Mouse (Mus musculus) cerebellum, adult 11 months (tissue): Measurements from ENCODE around the gene Sppl3.
"Not testable (repeated sequence)": the region's sequence is repeated elsewhere in the genome, so short reads cannot be mapped to it uniquely, and the experiment has no call there.

Source experiments
- DNase-seq: peaks from one replicate; pipeline ENCODE4 v3.0.0; 2022

Sppl3 gene

DNA sequence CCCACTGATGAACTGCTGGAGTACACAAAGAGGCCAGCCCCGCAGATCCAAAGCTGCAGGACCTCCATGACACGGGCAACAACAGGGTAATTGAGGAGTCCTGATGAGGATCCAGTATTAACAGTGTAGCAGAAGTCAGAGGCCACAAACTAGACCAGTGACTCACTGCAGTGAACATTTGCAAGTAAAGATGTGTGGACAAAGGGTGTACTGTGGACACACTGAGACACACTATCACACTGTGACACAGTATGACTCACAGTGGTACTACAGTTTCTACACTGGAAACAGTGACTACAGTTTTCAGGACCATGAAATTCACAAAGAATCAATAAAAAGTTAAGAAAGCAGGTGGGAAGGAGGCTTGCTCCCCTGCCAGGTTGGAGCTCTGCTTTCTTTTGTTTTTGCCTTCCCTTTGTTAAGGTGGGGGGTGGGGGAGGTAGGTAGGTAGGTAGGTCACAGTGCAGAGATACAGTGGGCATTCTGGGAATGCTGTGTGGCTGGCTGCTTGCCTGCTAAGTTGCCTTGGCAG, 34.3 kb downstream of the Sppl3 start:
- DNase-seq: no peak

GRCm38 (mm10) chr5:115049692-115050091, 38.8 kb downstream of the Sppl3 start:
- no peak for DNase-seq

DNA sequence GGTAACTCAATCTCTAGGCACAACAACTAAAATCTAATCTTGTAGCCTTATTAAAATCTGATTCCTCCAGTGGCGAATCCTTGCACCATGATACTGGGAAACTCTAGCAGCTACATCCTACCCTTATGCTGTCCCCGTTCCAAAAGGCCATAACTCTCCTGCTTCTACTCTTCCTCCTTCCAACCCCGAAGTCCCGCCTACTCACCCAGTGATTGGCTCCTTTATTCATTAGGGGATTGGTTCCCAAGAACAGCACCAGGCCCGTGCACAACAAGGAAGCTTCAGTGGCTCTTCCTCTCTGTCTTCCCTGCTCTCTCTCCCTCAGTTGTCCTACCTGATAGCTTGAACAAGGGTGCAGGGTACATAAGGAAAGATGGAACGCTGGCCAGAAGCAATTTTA, 39.8 kb downstream of the Sppl3 start:
- DNase-seq: no peak

GRCm38 (mm10) chr5:115052546-115052945, 41.6 kb downstream of the Sppl3 start:
- DNase-seq: no peak

GRCm38 (mm10) chr5:115053791-115054396, 43.0 kb downstream of the Sppl3 start:
- DNase-seq: no peak

DNA sequence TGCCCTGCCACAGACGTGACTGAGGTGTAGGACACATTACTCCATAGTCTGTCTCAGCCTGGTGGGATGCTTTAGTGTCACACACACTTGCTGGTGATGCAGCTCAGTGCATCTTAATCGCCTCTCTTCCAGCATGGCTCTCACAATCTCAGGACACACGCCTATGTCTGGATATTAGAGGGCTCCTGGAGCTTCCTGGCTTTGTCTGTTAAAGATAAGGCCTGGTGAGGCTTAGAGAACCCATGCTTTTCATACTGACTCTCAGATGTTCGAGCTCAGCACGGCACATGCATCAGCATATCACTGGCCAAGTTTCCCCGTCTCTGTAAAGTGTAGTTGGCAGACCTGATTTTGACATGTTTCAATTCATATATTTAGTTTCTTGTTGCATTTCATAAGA, 44.5 kb downstream of the Sppl3 start:
- no peak for DNase-seq

- DNase-seq: no peak
Measured at GRCm38 (mm10) chr5:115057153-115057552, 46.2 kb downstream of the Sppl3 start.

GRCm38 (mm10) chr5:115058584-115059297, 47.8 kb downstream of the Sppl3 start:
- DNase-seq: no peak

DNA sequence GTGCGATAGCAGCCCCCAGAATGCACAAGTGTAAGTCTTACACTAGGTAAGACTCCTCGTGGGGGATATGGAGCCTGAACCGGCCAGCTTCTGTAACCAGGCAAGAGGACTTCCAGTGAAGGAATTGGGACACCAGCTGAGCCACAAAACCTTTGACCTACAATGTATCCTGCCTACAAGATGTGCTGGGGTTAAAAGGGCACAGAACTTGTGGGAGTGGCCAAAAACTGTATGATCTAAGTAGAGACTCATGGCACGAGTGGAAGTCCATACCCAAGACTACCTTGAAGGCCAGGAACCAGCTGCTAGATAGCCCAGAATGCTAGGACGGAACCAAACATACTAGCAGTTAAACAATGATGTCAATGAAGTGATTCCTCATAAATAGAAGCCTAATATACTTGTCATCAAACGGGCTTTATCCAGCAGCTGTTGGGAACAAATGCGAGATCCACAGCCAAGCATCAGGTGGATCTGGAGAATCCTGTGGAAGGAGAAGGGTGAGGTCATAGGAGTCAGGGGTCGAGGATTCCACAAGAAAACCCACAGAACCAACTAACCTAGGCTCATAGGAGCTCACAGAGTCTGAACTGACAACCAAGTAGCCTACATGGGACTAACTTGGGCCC, 49.2 kb downstream of the Sppl3 start:
- no peak for DNase-seq

DNA sequence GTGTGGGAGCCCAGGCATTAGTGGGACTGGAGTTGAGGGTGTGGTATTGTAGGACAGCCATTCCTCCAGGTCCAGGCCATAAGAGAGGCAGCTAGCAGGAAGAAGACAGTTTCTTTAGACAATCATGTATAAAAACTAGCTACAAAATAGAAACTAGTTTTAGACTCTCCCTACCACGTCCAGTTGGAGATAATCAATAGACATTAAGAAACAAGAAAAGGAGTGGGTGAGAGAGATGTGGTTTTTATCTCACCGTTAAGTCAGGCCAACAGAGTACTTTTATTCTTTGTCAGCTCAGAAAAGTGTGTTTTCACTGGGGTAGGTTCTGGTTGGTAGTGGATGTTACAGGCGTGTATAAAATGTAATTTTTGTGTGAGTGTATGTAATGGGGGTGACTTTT, 50.0 kb downstream of the Sppl3 start:
- no peak for DNase-seq

DNA sequence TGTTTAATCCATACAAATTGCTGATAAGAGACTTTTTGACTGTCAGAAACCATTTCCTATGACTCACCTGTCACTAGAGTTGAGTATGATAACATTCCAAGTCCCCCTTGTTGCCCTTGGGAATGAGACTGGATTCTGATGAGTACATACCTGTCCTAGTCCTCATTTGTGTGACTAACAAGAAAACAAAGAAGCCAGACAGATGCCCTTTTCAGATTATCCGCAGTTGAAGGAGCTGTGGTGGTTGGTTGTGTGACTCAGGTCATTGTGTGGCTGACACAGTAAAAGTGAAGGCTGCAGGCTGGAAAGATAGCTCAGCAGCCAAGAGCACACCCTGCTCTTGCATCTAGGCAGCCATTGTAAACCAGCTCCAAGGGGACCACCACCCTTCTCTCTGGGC, 51.6 kb downstream of the Sppl3 start:
- DNase-seq: no peak

DNA sequence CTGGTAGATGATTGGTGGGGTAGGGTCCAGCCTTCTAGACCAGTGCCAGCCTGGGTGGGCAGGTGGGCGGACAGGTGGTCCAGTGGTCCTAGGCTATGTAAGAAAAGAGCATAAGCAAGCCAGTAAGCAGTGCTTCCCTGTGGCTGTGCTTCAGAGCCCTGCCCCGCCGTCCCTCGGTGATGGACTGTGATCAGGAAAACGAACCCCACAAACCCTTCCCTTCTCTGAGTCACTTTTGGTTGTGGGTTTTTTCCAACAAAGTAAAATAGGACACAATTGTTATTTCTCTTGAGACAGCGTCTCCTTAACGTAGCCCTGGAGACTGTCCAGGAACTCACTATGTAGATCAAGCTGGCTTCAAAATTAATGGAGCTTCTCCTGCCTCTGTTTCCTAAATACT, 52.5 kb downstream of the Sppl3 start:
- no peak for DNase-seq

DNA sequence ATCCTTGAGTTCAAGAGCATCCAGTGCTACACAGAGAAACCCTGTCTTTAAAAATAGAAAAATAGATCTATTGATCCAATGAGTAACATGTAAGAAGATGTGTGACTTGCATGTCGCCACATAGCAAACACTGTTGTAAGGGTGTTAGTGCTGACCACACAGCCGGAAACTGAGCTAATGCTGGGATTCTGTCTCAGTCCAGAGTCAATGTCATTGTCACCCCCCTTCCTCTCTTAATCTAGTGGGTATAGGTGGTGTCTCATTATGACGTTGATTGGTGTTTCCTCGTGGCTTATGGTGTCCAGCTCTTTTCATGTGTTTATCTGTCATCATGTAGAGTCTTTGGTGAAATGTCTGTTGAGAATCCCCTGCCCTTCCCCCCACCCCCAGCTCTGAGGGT, 55.3 kb downstream of the Sppl3 start:
- no peak for DNase-seq

- DNase-seq: no peak
Measured at GRCm38 (mm10) chr5:115068671-115069421, 57.9 kb downstream of the Sppl3 start.

DNA sequence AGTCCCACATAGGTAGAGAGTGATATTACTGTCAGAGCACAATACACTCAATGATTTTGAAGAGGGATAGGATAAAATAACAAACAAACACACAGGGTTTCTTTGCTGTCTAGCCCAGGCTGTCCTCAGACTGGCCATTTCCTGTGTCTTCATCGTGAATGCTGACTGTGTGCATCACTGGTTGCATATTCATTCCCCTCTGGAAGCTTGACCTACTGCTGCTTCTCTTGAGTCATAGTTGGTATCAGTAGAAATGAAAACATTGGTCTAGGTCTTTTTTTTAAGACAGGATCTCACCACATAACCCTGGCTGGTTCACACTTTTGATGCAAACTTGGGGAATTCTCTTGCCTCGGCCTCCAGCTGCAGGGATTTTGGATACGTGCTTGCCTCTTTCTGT, 58.7 kb downstream of the Sppl3 start:
- no peak for DNase-seq

DNA sequence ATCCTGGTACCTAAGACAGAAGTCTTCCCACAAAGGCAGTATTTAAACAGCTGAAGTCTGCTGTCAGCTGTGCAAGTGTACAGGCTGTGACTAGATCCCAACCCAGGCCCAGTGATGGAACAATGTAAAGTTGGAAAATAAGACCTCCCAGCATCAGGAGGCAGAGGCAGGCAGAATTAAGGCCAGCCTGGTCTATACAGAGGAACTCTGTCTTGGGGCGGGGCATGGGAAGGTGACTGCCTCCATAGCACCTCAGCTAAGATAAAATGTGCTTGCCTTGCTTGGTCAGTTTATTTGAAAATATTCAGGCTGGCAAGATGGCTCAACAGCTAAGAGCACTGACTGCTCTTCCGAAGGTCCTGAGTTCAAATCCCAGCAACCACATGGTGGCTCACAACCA, 59.5 kb downstream of the Sppl3 start:
- no peak for DNase-seq

GRCm38 (mm10) chr5:115071096-115071901, 60.4 kb downstream of the Sppl3 start:
- DNase-seq: no peak

GRCm38 (mm10) chr5:115072143-115072542, 61.2 kb downstream of the Sppl3 start:
- no peak for DNase-seq

DNA sequence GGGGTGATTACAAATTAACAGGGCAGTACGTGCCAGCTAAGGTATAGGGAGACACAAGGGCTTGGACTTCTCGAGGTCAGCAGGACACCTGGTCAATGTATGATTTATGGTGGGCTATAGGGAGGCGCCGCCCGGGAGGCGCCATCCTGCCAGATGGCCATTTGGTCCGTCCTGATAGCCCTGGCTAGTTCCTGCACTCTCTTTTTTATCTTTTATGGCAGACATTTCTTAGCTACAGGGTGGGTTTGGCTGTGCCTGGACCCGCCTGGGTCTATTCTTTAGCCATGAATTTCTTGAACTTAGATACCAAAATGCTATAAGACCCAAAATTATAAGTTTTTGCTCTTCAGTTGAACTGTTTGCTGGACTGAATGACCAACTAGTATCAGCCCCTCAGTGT, 62.4 kb downstream of the Sppl3 start:
- DNase-seq: not testable (repeated sequence)

DNA sequence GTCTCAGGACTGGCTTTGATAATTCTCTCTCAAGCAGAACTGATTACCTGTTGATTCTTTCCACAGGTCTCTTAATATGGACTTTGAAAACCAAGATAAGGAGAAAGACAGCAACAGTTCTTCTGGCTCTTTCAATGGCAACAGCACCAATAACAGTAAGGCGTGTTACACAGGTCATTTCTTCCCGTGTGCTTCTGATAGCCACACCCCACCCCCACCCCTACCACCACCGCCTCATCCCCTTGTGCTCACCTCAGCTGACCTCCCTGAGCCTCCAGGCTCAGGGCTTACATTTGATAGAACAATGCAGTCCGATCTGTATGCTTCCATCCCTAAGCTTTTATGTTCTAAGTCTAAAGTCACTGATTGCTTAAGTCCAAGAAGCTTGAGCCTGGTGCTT, 63.8 kb downstream of the Sppl3 start:
- no peak for DNase-seq

GRCm38 (mm10) chr5:115076144-115076901, 65.4 kb downstream of the Sppl3 start:
- peak; percentile 40 for DNase-seq

DNA sequence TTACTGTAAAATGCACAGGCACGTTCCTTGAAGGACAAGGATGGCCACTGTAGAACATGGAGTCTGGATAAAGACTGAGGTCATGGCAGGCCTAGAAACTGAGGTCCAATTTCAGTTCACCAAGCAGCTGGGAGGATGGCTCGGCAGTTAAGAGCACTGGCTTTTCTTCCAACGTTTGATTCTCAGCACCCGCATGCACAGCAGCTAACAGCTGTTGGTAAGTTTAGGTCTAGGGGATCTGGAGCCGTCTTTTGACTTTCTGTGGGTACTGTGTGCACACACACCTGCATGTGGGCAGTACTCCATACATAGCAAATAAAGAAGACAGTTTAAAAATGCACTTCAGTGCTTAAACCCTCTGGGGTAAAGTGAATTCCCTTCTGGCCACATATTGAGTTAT, 70.7 kb downstream of the Sppl3 start:
- DNase-seq: no peak
